Mouse (Mus musculus) lung, adult 2 months (tissue): ENCODE data around the gene Zmynd19.
A peak's percentile ranks its signal among the peaks of the same experiment; 100 is the strongest.

Experiments used
- CTCF ChIP-seq: fragments of 200-500 bp; IDR thresholded peaks from 2 replicates; pipeline ENCODE4 v1.5.1; 2011; ENCODE audit warnings: mild to moderate bottlenecking, low read length, control low read depth; ENCODE audit not compliant: insufficient read depth
- POLR2A ChIP-seq: fragments of 200-500 bp; IDR thresholded peaks from 2 replicates; pipeline ENCODE4 v1.6.1; 2011; ENCODE audit warnings: low read depth, mild to moderate bottlenecking, control low read depth, low read length, borderline replicate concordance; ENCODE audit errors: extremely low read depth

- TF ChIP-seq CTCF, result no peak
- TF ChIP-seq POLR2A, result peak; percentile 58; the same call in 1 of the 2 replicates
Observed at GRCm38 (mm10) chr2:24975704-24976297, 26.2 kb downstream of the Zmynd19 start, which contains the start of gene Pnpla7.
